Mouse (Mus musculus): ENCODE results near the gene Fyb.

DNA sequence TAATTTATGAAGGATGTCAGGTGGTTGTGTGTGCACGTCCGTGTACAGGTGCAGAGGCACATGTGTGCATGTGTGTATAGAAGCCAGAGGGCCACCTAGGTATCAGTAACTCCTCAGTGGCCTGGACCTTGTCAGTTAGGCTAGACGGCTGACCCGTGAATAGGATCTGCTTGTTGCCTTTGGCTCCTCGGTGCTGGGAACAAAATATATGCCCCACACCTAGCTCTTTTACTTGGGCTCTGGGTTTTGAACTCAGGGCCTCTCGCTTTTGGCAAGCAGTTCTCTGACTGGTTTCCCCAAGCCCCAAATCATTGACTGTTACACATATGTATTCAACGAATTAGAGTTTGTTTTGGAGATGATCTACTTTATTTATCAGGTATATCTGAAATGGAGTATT, 188.6 kb downstream of the Fyb start:
- TF ChIP-seq POLR2A (IDR thresholded peaks at IDR 0.05; ENCODE audit: insufficient read length, low read depth) (no peak), MAX (IDR thresholded peaks at IDR 0.05; ENCODE audit: low read depth) (no peak), CEBPB (IDR thresholded peaks at IDR 0.05; ENCODE audit: insufficient read depth, poor library complexity, severe bottlenecking) (no peak), SRF (IDR thresholded peaks at IDR 0.05; ENCODE audit: control insufficient read depth, insufficient read length, low read depth) (no peak), MYOD1 (IDR thresholded peaks at IDR 0.05; ENCODE audit: control insufficient read depth in 1 of 3, insufficient read length in 2 of 3, low read depth in 2 of 3) (no peak), TCF3 (IDR thresholded peaks at IDR 0.05; ENCODE audit: insufficient read length, low read depth) (no peak)

Data from myocyte (in vitro differentiated cells).